Mouse (Mus musculus): ENCODE results near the gene Dlst. TPM values are rescaled to one million over a fixed set of nuclear protein-coding genes. Genes with fewer than 3 reads are reported as not detected.
A peak's percentile ranks its signal among the peaks of the same experiment; 100 is the strongest.

Gene Dlst
- total and polyA plus RNA-seq, 2 experiments from 2014 or later: 104 to 115 TPM

- Histone ChIP-seq H3K4me2 (ENCODE audit: low read depth, low read length) (no peak overlapping the region), H3K36me3 (ENCODE audit: insufficient read depth, low read length) (peaks cover 11% of the 10 kb centered on the region; the same call in 1 of the 2 replicates), H3K9me3 (ENCODE audit: low read length) (no peaks in the 10 kb centered on the region), H3K4me3 (ENCODE audit: low read length) (no peak overlapping the region), H3K9ac (replicated peaks; ENCODE audit: low read length) (no peak overlapping the region), H3K4me1 (ENCODE audit: insufficient read depth, low read length) (no peaks in the 10 kb centered on the region), H3K27ac (no peak overlapping the region), H3K27me3 (ENCODE audit: insufficient read depth, low read length) (no peaks in the 10 kb centered on the region)
- ATAC-seq (no peak), DNase-seq (ENCODE audit: low spot score) (no peak)
- TF ChIP-seq CTCF (IDR thresholded peaks at IDR 0.05; ENCODE audit: low read depth): no peak
- 93% methylated on average over 3 of the region's 3 CpGs for WGBS
Measured at GRCm38 (mm10) chr12:85091190-85091589, 19.4 kb upstream of the Dlst start.

- DNase-seq (ENCODE audit: low spot score): peak; percentile 86
- H3K4me3 ChIP-seq (ENCODE audit: low read length): no peak overlapping the region
- H3K4me2 ChIP-seq (ENCODE audit: low read depth, low read length): no peak overlapping the region
- peak; percentile 69 for TF ChIP-seq CTCF (IDR thresholded peaks at IDR 0.05; ENCODE audit: low read depth)
- no peaks in the 10 kb centered on the region for H3K9me3 ChIP-seq (ENCODE audit: low read length)
- H3K36me3 ChIP-seq (ENCODE audit: insufficient read depth, low read length): peaks cover 8% of the 10 kb centered on the region; the same call in 1 of the 2 replicates
- H3K4me1 ChIP-seq (ENCODE audit: insufficient read depth, low read length): no peaks in the 10 kb centered on the region
- WGBS: 10% methylated on average over 3 of the region's 3 CpGs
- H3K27me3 ChIP-seq (ENCODE audit: insufficient read depth, low read length): no peaks in the 10 kb centered on the region
- no peak for ATAC-seq
- H3K9ac ChIP-seq (replicated peaks; ENCODE audit: low read length): no peak overlapping the region
- H3K27ac ChIP-seq: no peak overlapping the region
Measured at GRCm38 (mm10) chr12:85092214-85092613, 18.4 kb upstream of the Dlst start.

GRCm38 (mm10) chr12:85094010-85094409, 16.6 kb upstream of the Dlst start:
- 36% methylated on average over 14 of the region's 14 CpGs for WGBS
- H3K27me3 ChIP-seq (ENCODE audit: insufficient read depth, low read length): no peaks in the 10 kb centered on the region

GRCm38 (mm10) chr12:85094706-85095105, 15.9 kb upstream of the Dlst start:
- H3K4me3 ChIP-seq (ENCODE audit: low read length): no peak overlapping the region
- H3K27ac ChIP-seq: no peak overlapping the region; the same call in 1 of the 2 replicates
- DNase-seq (ENCODE audit: low spot score) (peak; percentile 12), ATAC-seq (peak; percentile 39; the same call in 1 of the 2 replicates)
- no peak for TF ChIP-seq CTCF (IDR thresholded peaks at IDR 0.05; ENCODE audit: low read depth)
- H3K9ac ChIP-seq (replicated peaks; ENCODE audit: low read length): 0 out of 2 replicates have a peak overlapping the region, but pooled peaks have one; percentile 13
- H3K9me3 ChIP-seq (ENCODE audit: low read length): no peaks in the 10 kb centered on the region
- no peaks in the 10 kb centered on the region for H3K36me3 ChIP-seq (ENCODE audit: insufficient read depth, low read length)
- no peaks in the 10 kb centered on the region for H3K4me1 ChIP-seq (ENCODE audit: insufficient read depth, low read length)
- H3K4me2 ChIP-seq (ENCODE audit: low read depth, low read length): no peak overlapping the region
- H3K27me3 ChIP-seq (ENCODE audit: insufficient read depth, low read length): no peaks in the 10 kb centered on the region
- 61% methylated on average over 10 of the region's 10 CpGs for WGBS

More at GRCm38 (mm10) chr12:85094010-85094409, 16.6 kb upstream of the Dlst start:
- no peak for TF ChIP-seq CTCF (IDR thresholded peaks at IDR 0.05; ENCODE audit: low read depth)
- Histone ChIP-seq H3K4me1 (ENCODE audit: insufficient read depth, low read length) (no peaks in the 10 kb centered on the region), H3K27ac (no peak overlapping the region), H3K9me3 (ENCODE audit: low read length) (no peaks in the 10 kb centered on the region), H3K36me3 (ENCODE audit: insufficient read depth, low read length) (no peaks in the 10 kb centered on the region), H3K9ac (replicated peaks; ENCODE audit: low read length) (no peak overlapping the region), H3K4me2 (ENCODE audit: low read depth, low read length) (no peak overlapping the region), H3K4me3 (ENCODE audit: low read length) (no peak overlapping the region)
- ATAC-seq (peak; percentile 24; the same call in 1 of the 2 replicates), DNase-seq (ENCODE audit: low spot score) (no peak)

- Histone ChIP-seq H3K36me3 (ENCODE audit: insufficient read depth, low read length) (no peaks in the 10 kb centered on the region), H3K4me3 (ENCODE audit: low read length) (no peak overlapping the region), H3K27me3 (ENCODE audit: insufficient read depth, low read length) (no peaks in the 10 kb centered on the region), H3K4me2 (ENCODE audit: low read depth, low read length) (no peak overlapping the region), H3K9me3 (ENCODE audit: low read length) (no peaks in the 10 kb centered on the region), H3K4me1 (ENCODE audit: insufficient read depth, low read length) (no peaks in the 10 kb centered on the region), H3K27ac (no peak overlapping the region), H3K9ac (replicated peaks; ENCODE audit: low read length) (0 out of 2 replicates have a peak overlapping the region, but pooled peaks have one; percentile 13)
- TF ChIP-seq CTCF (IDR thresholded peaks at IDR 0.05; ENCODE audit: low read depth): no peak
- DNase-seq (ENCODE audit: low spot score): no peak
- ATAC-seq: peak; percentile 19; the same call in 1 of the 2 replicates
- 79% methylated on average over 11 of the region's 11 CpGs for WGBS
Measured at GRCm38 (mm10) chr12:85095146-85095545, 15.5 kb upstream of the Dlst start.

GRCm38 (mm10) chr12:85095859-85096258, 14.8 kb upstream of the Dlst start:
- Histone ChIP-seq H3K9me3 (ENCODE audit: low read length) (no peaks in the 10 kb centered on the region), H3K4me2 (ENCODE audit: low read depth, low read length) (no peak overlapping the region), H3K4me3 (ENCODE audit: low read length) (no peak overlapping the region), H3K27ac (no peak overlapping the region), H3K36me3 (ENCODE audit: insufficient read depth, low read length) (no peaks in the 10 kb centered on the region), H3K9ac (replicated peaks; ENCODE audit: low read length) (no peak overlapping the region), H3K4me1 (ENCODE audit: insufficient read depth, low read length) (no peaks in the 10 kb centered on the region), H3K27me3 (ENCODE audit: insufficient read depth, low read length) (no peaks in the 10 kb centered on the region)
- 71% methylated on average over 7 of the region's 7 CpGs for WGBS
- TF ChIP-seq CTCF (IDR thresholded peaks at IDR 0.05; ENCODE audit: low read depth): no peak
- ATAC-seq (no peak), DNase-seq (ENCODE audit: low spot score) (no peak)

GRCm38 (mm10) chr12:85101001-85101400, 9.6 kb upstream of the Dlst start:
- H3K4me1 ChIP-seq (ENCODE audit: insufficient read depth, low read length): no peaks in the 10 kb centered on the region
- DNase-seq (ENCODE audit: low spot score) (no peak), ATAC-seq (no peak)
- H3K27ac ChIP-seq: no peak overlapping the region
- H3K9ac ChIP-seq (replicated peaks; ENCODE audit: low read length): 0 out of 2 replicates have a peak overlapping the region, but pooled peaks have one; percentile 17
- H3K36me3 ChIP-seq (ENCODE audit: insufficient read depth, low read length): no peaks in the 10 kb centered on the region
- no peak overlapping the region for H3K4me2 ChIP-seq (ENCODE audit: low read depth, low read length)
- TF ChIP-seq CTCF (IDR thresholded peaks at IDR 0.05; ENCODE audit: low read depth): no peak
- 48% methylated on average over 14 of the region's 14 CpGs for WGBS
- no peaks in the 10 kb centered on the region for H3K9me3 ChIP-seq (ENCODE audit: low read length)
- H3K4me3 ChIP-seq (ENCODE audit: low read length): no peak overlapping the region
- no peaks in the 10 kb centered on the region for H3K27me3 ChIP-seq (ENCODE audit: insufficient read depth, low read length)

Measured in hindbrain, postnatal 0 days (tissue).